7 mouse cellular contexts compared by ENCODE assay signal in the genomic region with DNA sequence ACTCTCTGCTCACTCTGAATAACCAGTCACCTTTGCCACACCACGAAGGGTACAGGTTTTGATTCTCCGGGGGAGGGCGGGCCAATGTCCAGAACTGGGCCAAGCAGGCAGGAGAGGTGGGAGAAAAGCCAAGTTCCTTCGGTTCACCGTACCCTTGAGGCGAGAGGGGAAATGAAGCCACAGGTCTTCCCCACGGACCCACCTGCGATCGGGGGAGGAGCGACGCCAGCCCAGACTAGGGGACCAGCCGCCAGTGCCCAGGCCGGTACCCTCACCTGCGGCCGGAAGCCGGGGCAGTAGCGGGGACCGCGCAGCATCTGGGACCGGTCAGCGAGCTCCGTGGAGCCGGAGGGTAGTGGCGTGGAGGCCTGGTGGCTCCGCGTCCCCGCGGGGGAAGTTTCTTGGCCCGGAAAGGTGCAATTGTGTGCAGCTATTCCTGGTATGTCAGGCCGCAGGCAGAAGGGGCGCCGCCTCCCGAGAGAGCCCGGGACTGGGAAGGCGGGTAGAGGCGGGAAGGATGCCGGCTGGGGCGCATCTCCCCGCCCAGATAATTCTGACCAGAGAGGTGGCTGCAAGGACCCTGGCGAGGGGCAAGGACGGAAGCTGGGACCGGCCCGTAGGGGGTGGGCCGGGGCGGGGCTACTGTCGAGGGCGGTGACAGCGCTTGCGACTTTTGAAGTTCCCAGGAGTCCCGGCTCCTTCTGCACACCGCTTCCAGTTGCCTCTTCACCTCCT. TPM values are rescaled to one million over a fixed set of nuclear protein-coding genes. Genes with fewer than 3 reads are reported as not detected.
DNase-seq lines count a peak whose midpoint lies in the region; ATAC-seq lines count a peak whose summit lies in the region.

A gene (minus strand): TSS at position 578 of the 735 bp plus-strand sequence.
A gene (plus strand): TSS at position 721 of the 735 bp plus-strand sequence.

- under 1% methylated on average over 44 of the region's 51 CpGs for WGBS in hindbrain, embryonic 14.5 days

- H3K36me3 ChIP-seq in hindbrain, embryonic 14.5 days (replicated peaks; ENCODE audit: control insufficient read depth, insufficient read depth): no peaks in the 10 kb centered on the region

- peak; percentile 62 for DNase-seq in WW6 (ENCODE audit: low read depth, low spot score)
- DNase-seq in cerebellum, adult 9-11 months: peak; percentile 13
- DNase-seq in gastrocnemius, adult 18-20 months (ENCODE audit: low spot score): peak; percentile 51
- DNase-seq in hindbrain, embryonic 14.5 days (ENCODE audit: low spot score): peak; percentile 44
- DNase-seq in left cerebral cortex, postnatal 25 days (ENCODE audit: low spot score in 2 of 2): peak; percentile 13 to 21
- DNase-seq in right cerebral cortex, postnatal 25 days: peak; percentile 22

- peak; percentile 68 for ATAC-seq in hindbrain, embryonic 14.5 days (ENCODE audit: low FRiP score)
- ATAC-seq in megakaryocyte progenitor cell, adult 5-6 weeks (replicated peaks; ENCODE audit: poor library complexity): peak; percentile 66

- peak within 1 kb of the TSS; percentile 65 for H3K9ac ChIP-seq in hindbrain, embryonic 14.5 days

- H3K27ac ChIP-seq in hindbrain, embryonic 14.5 days: no peak within 1 kb of the TSS

- intact Hi-C loops in left cerebral cortex, postnatal 25 days (cut with DNase I): no loop called here

- H3K4me3 ChIP-seq in hindbrain, embryonic 14.5 days (replicated peaks; ENCODE audit: low read length): peak within 1 kb of the TSS; percentile 57

- H3K27me3 ChIP-seq in hindbrain, embryonic 14.5 days (ENCODE audit: control insufficient read depth, insufficient read depth, low read length): peaks cover 41% of the 10 kb centered on the region

- H3K4me2 ChIP-seq in hindbrain, embryonic 14.5 days (replicated peaks): peak within 1 kb of the TSS; percentile 99

- H3K9me3 ChIP-seq in hindbrain, embryonic 14.5 days (ENCODE audit: control insufficient read depth, low read length): no peaks in the 10 kb centered on the region

- peaks cover 10% of the 10 kb centered on the region for H3K4me1 ChIP-seq in hindbrain, embryonic 14.5 days (replicated peaks; ENCODE audit: control insufficient read depth, insufficient read depth, low read length)

RNA-seq across cellular contexts. Expression of the first gene that starts in this region (rescaled TPM):
- total RNA-seq in gastrocnemius, adult 18-20 months (2021): not detected
- not detected in 2 replicates for polyA plus RNA-seq in hindbrain, embryonic 14.5 days (2014; fragmentation: Nextera tagmentation; extraction: Ambion mirVana)
- not detected for total RNA-seq in left cerebral cortex, postnatal 25 days (2021)
- total RNA-seq in megakaryocyte progenitor cell, adult 5-6 weeks (2015): not detected in 2 replicates
- total RNA-seq in megakaryocyte progenitor cell, adult 5-6 weeks (2017): not detected in 2 replicates

RNA-seq across cellular contexts. Expression of the second gene that starts in this region (rescaled TPM):
- total RNA-seq in gastrocnemius, adult 18-20 months (2021): 10 to 100 TPM; 60.0 to 72.5 TPM
- polyA plus RNA-seq in hindbrain, embryonic 14.5 days (2014; fragmentation: Nextera tagmentation; extraction: Ambion mirVana): 1.6 and 2.5 TPM in 2 replicates
- 100 to 1,000 TPM in 1 of 2 experiments, 10 to 100 TPM in 1; 91.0 to 115 TPM for total RNA-seq in left cerebral cortex, postnatal 25 days (2021)
- total RNA-seq in megakaryocyte progenitor cell, adult 5-6 weeks (2015): 0.44 TPM in 1 of 2 replicates, not detected in the other
- 0.10 and 0.54 TPM in 2 replicates for total RNA-seq in megakaryocyte progenitor cell, adult 5-6 weeks (2017)

Comparison
In these comparisons a context has a peak if more than half of its experiments do, and no peak if none do; other contexts are left out.
1. RNA of the second gene that starts in this region (total RNA-seq): 91.0 to 115 TPM in left cerebral cortex, postnatal 25 days and 60.0 to 72.5 TPM in gastrocnemius, adult 18-20 months; 0.10 to 0.54 TPM in megakaryocyte progenitor cell, adult 5-6 weeks; every median in the first group is over 10 times any median in the second.
2. Peak in ATAC-seq in megakaryocyte progenitor cell, adult 5-6 weeks; RNA of the genes that start here not detected or under 1 TPM.
3. Peak in every context shown above with its lines, with median percentiles within 50 percentile points of each other: DNase-seq.